Mouse (Mus musculus): Measurements from ENCODE around the gene Sult2b1. TPM values are rescaled to one million over a fixed set of nuclear protein-coding genes. Genes with fewer than 3 reads are reported as not detected.

Gene Sult2b1
- total RNA-seq, 2 experiments from 2014 or later: not detected

DNA sequence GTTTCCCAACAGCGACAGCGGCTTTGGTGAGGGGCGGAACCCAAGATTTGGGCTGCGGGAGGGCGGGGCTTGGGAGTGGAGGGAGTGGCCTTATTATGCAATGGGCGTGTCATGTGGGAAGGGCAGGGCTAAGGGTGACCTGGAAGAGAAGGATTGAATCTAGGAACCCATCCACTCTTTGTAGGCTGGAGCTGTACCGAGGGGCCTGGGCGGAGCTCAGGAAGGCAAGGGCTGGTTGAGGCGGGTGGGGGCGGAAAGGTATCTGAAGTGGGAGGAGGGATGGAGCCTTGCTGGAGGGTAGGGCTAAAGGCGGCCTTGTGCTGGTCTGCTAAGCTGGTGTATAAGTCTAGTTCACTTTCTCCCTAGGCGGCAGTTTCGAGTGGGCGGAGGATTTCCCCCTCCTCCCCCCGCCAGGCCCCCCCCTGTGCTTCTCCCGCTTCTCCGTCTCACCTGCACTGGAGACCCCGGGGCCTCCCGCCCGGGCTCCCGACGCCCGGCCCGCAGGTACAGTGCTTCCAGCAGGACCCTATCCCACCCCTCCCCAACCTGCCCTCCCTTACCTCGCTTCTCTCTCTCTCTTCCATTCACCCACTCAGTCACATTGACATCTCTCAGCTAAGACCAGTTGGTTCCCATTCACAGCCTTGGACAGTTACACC, 16.2 kb upstream of the Sult2b1 start:
- DNase-seq: no peak

- no peak for DNase-seq
These were observed 15.5 kb upstream of the Sult2b1 start for GRCm38 (mm10) chr7:45800001-45800400.

DNA sequence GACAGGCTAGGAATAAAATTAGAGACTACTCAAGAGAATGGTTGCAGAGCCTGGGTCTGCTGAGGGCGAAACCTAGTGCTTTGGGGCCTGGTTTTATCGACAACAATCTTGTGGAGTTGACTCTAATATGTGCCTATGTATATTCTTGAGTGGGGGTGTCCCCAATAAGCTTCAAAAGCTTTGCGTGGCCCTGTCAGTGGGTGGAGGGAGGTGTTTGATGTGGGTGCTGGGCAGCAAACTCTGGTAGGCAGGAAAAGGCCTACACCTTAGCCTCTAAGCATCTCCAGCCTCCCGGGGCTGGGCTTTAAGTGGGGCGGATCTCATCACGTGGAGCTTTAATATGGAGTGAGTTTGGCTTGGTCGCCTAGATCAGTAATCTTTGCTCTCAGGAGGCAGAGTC, 14.5 kb upstream of the Sult2b1 start:
- no peak for DNase-seq

- DNase-seq: no peak
These were observed 14.0 kb upstream of the Sult2b1 start for GRCm38 (mm10) chr7:45798511-45798836.

- no peak for DNase-seq
These were observed 13.4 kb upstream of the Sult2b1 start for GRCm38 (mm10) chr7:45797661-45798510.

GRCm38 (mm10) chr7:45796950-45797349, 12.5 kb upstream of the Sult2b1 start:
- no peak for DNase-seq

DNA sequence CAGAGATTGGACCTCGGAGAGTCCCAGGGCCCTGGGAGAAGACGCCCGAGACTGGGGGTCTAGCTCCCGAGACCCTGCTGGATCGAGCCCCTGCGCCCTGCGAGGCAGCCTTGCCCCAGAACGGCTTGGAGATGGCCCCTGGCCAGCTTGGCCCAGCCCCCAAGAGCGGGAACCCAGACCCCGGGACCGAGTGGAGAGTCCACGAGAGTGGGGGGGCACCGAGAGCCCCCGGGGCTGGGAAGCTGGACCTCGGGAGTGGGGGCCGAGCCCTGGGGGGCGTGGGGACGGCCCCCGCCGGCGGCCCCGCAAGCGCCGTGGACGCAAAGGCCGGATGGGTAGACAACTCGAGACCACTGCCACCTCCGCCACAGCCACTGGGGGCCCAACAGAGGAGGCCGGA, 10.5 kb upstream of the Sult2b1 start:
- DNase-seq: no peak

DNA sequence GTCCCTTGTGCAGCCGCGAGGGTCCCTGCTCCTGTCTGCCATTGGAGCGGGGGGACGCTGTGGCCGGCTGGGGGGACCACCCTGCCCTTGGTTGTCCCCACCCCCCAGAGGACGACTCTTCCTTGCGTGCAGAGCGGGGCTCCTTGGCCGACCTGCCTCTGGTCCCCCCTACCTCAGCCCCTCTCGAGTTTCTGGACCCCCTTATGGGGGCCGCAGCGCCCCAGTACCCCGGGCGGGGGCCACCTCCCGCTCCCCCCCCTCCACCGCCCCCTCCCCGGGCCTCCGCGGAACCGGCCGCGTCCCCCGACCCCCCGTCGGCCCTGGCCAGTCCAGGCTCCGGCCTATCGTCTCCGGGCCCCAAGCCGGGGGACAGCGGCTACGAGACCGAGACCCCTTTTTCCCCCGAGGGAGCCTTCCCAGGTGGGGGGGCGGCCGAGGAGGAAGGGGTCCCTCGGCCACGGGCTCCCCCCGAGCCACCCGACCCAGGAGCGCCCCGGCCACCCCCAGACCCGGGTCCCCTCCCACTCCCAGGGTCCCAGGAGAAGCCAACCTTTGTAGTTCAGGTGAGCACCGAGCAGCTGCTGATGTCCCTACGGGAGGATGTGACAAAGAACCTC, 9.6 kb upstream of the Sult2b1 start:
- DNase-seq: no peak

DNA sequence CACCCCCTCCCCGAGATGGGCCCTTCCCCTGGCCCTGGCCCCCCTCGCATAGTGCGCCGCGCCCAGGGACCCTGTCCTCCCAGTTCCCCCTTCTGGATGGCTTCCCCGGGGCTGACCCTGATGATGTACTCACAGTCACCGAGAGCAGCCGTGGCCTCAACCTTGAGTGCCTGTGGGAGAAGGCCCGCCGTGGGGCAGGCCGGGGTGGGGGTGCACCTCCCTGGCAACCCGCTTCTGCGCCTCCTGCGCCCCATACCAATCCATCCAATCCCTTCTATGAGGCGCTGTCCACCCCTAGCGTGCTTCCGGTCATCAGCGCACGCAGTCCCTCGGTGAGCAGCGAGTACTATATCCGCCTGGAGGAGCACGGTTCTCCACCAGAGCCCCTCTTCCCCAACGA, 8.8 kb upstream of the Sult2b1 start:
- no peak for DNase-seq

DNA sequence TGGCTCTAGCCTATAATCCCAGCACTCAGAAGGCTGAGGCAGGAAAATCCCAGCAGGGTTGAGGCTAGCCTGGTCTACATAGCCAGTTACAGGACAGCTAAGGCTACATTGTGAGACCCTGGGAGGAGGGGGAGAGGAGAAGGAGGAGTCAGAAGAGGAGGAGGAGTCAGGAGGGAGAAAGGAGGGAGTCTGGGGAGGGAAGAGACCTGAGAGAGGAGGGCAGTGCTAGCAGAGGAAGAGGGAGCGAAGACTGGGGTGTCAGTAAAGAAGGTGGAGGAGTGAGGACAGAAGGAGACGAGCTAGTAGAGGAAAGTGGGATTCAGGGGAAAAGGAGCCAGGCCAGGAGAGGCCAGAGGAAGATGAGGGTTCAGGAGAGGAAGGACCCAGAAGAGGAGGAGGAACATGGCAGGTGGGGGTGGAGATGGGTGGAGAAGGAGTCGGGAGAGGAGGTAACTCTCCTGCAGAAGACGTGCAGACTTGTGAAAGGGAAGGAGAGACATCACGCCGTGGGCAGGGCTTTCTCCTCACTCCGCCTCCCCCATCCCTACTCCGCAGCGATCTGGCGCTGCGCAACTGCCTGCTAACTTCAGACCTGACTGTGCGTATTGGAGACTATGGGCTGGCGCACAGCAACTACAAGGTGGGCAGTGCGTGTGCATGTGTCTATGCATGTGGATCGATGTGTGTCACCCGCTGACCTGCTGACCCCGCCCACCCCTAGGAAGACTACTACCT, 7.5 kb upstream of the Sult2b1 start:
- DNase-seq: no peak

- no peak for DNase-seq
These were observed 6.3 kb upstream of the Sult2b1 start for GRCm38 (mm10) chr7:45790721-45791120.

GRCm38 (mm10) chr7:45787642-45788041, 3.2 kb upstream of the Sult2b1 start:
- DNase-seq: no peak

- no peak for DNase-seq
These were observed 2.4 kb upstream of the Sult2b1 start for GRCm38 (mm10) chr7:45786661-45787413.

GRCm38 (mm10) chr7:45786136-45786578, 1.7 kb upstream of the Sult2b1 start:
- DNase-seq: no peak

GRCm38 (mm10) chr7:45785388-45786135, 1.1 kb upstream of the Sult2b1 start:
- peak; percentile 50 for DNase-seq

DNA sequence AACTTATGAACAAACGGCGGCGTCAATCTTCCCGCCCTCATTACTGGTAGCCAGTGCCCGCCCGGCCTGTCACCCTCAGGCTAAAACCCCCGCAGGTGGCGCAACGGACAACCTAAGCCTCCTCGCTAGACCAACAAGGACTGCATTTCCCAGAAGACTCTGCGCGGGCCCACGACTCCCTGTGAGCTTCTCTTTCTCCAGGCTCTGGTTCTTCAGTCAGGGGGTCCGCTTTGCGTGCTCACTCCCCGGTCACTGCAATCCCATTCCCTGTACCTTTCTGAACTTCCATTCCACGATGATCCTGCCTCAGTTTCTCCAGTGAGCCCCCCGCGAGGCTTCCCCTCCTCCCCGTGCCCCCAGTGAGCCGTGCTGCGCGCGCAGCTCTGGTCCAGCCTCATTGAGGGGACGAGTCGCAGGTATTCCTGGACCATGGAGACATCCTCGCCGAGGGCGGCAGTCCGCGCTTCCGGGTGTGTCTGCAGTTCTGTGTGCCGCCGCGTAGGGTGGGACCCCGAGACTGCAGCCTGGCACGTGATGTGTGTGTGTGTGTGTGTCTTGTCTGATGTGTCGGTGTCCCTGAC, 868 bp downstream of the Sult2b1 start, which contains the start of gene Lmtk3:
Gene Lmtk3 (plus strand): TSS at position 228 of the 581 bp plus-strand sequence.
- DNase-seq: peak; percentile 47

- DNase-seq: no peak
These were observed 2.2 kb downstream of the Sult2b1 start for GRCm38 (mm10) chr7:45782271-45782670.

GRCm38 (mm10) chr7:45779081-45779641, 5.3 kb downstream of the Sult2b1 start:
- DNase-seq: no peak

GRCm38 (mm10) chr7:45775237-45775636, 9.2 kb downstream of the Sult2b1 start:
- no peak for DNase-seq

DNA sequence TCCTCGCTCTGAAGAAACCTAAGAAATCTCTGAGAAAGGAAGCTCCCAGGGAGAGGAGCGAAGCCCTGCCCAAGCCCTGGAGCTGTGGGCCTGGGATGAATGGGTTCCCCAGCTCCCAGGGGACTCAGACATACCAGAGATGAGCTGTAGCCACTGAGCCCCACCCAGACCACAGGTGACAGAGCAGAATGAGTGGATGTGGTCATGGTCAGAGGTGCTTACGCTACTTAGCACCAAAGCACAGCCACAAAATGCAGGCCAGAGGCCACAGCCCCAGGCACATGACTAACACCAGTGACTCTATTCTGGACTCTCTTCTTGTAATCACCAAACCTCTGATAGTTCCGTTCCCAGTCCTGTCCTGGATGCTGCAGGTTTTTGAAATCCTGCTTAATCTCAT, 13.4 kb downstream of the Sult2b1 start:
- DNase-seq: no peak
